Mouse (Mus musculus) ovary, postnatal 10 days (tissue): ENCODE data around the gene Rasa4.
A peak's percentile ranks its signal among the peaks of the same experiment; 100 is the strongest.
"Not testable (repeated sequence)": the region's sequence is repeated elsewhere in the genome, so short reads cannot be mapped to it uniquely, and the experiment has no call there.

Source experiments
- DNase-seq: peaks from one replicate; pipeline ENCODE4 v3.0.0; 2022; ENCODE audit warnings: low spot score

The Rasa4 gene

DNA sequence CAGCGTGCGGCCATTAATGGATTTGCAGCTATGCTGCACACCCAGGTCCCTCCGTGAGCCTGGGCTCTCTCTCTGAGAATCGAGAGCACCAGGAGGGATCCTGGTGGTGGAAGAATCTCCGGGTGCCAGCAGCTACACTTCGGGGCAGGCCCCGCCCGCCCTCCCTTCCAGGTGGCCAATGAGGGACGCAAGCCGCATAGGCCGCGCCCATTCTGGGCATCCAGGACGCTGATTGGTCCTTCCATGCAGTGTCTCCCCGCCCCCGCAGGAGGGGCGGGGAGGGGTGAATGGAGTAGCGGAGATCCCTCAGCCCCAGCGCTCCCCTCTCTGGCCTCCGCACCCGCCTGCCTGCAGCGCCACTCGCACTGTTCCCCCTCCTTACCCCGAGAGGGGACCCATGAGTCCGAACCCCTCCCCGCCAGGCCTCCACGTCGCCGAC is at the start of gene Rasa4:
Rasa4 (plus strand) TSS at position 248 of the 439 bp plus-strand sequence.
- DNase-seq: peak; percentile 53

DNA sequence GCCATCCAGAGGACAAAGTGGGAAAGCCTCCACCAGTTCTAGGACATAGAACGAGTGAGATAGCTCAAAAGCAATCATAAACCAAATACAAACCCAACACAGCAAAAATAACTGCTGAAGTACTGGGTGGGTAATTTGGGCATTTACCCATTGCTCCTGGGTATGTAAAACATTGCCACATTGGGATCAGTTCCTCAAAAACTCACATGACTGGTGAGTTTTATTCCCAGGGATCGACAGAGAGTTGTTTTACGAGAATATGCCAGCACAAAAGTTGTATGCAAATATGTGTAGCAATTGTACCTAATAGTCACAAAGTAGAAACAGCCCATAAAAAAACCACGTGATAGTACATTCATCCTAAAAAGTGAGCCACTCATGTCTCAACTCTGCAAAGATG is 48.8 kb upstream of the Rasa4 start:
- DNase-seq: no peak

DNA sequence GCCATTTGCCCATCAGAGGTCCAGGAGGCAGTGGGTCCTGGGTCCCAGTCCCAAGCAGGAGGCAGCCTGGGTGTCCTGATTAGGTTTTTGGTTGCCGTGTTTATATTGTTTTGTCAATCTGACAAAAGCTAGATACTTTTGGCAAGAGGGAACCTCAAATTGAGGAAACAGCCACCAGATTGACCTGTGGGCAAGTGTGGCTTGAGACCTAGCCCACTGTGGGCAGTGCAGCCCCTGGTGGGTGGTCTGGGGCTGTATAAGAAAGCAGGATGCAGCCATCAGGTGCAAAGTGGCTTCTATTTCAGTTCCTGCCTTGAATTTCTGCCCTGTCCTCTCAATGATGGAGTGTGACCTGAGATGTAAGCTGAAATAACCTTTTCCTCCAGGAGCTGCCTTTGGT is 48.4 kb upstream of the Rasa4 start:
- no peak for DNase-seq

DNA sequence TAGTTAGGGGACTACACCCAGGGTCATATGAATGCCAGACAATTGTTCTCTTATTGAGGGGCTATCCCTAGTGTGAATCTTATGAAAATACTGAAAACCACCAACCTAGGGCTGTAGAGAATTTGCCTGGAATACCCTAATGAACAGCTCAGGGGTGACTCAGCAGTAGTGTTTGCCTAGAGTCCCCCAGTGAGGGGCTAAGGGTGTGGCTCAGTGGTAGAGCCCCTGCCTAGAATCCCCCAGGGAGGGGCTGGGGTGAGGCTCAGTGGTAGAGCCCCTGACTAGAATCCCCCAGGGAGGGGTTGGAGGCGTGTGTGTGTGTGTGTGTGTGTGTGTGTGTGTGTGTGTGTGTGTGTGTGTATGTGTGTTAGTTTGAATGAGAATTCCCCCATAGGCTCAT is 47.0 kb upstream of the Rasa4 start:
- no peak for DNase-seq

DNA sequence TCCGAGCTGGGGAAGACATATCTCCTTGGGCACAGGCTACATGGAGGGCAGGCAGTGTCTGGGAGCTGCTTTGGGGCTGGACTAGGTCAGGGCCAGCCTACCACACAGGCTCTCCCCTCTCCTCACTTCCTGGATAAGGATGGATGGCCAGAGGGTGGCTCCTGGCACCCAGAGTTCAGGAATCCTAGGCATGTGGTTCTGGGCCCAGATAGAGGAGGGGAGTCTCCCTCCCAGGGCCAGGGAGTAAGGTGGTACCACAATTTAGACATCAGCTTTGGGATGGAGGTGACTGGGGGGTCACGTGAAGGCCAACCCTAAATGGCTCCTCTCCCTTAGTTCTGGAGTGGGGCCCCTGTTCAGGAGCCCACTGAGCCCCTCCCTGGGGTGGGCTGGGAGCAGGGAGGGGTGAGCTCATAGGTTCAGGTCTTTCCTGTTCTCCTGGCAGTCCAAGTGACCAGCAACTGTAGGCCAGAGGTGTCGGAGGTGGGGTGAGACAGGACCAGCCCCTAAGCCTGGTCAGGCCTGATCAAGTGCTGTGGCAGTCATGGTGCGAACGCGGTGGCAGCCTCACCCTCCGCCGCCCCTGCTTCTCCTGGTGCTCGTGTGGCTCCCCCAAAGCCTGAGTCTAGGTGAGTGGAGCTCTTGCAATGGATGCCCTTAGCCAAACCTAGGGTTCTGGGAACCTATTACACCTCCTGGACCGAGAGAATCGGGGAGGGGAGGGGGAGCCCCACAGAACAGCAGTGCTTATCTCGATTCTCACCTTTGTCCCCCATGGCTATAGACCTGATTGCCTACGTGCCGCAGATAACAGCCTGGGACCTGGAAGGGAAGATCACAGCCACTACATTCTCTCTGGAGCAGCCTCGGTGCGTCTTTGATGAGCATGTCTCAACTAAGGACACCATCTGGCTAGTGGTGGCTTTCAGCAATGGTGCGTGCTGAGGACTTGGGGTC is 45.2 kb upstream of the Rasa4 start, which contains the start of gene Upk3b:
Upk3b (plus strand) TSS at position 239 of the 957 bp plus-strand sequence.
- no peak for DNase-seq

DNA sequence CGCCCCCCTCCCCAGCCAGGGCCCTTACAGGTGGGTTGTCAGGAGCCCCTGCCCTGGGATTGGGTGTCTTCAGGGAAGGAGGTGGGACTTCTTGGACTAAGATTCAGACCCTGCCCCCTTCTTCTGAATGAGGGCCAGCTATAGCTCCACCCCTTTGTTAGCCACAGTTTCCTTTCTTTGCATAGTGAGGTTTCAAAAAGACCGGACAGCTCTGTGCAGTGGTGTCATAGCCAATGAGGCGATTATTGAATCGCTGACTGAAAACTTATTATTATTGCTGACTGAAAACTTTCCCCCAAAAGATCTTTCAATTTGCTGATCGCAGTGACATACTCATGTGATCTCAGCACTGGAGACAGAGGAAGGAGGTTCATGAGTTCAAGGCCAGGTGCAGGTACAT is 43.5 kb upstream of the Rasa4 start:
- DNase-seq: no peak

DNA sequence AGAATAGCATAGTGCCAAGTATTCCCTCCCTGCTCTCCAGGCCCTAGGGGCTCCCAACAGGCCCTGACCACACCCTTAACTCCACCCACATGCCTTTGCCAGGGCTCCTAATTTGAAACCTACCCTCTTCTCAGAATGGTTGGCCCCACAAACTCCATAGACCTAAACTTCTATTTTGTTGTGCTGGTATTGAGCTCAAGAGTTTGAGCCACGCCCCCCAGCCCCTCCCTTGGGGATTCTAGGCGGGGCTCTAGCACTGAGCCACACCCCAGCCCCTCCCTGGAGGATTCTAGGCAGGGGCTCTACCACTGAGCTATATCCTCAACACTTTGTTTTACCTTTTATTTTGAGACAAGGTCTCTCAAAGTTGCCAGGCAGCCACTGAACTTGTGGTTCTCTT is 42.5 kb upstream of the Rasa4 start:
- DNase-seq: no peak

DNA sequence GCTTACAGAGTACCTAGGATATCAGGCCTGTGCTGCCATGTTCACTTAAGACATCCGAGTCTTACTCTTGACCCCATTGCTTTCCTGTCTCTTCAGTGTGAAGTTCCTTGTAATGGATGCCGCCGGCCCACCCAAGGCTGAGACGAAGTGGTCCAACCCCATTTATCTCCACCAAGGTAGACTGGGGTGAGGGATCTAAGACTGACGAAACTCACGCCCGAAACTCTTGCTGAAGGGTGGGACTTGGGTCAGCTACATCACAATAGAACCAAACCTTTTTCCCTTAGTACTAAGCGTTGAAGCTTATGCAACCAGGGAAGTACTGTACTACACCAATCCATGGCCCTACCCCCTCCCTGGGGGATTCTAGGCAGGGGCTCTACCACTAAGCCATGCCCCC is 42.0 kb upstream of the Rasa4 start:
- DNase-seq: no peak

DNA sequence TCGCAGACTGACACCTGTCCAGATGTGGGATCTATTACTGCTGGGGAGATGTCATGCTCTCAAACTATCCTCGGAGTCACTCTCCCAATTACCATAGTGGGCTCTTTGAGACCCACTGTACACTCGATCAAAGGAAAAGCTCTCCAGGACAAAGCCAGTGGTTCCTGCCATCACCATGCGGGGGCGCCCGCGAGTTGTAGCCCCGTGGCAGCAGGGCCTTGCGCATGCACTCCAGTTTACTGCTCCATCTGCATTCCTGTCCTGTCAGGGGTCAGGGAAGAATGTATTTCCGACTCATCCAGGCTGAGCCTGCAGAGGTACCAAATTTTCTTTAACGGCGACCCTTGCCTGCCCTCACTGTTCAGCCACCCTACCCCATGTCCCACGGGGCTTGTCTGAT is 38.9 kb upstream of the Rasa4 start:
- DNase-seq: no peak

DNA sequence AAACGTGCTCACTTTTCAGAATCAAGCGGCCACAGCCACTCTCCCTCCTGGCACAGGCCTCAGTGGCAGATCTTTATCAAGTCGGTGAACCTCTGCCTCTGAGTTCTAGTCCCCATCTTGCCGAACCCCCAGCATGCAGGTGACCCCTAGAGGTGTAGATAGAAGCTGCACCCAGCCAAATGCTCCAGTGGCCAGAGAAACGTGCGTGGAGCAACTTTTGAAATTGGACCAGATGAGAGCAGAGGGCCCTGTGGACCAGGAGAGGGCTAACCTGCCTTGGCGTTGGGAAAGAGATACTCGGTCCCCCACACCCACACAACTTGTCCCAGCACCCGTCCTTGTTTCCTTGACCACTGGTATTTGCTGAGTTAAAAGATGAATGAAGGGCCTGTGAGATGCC is 38.3 kb upstream of the Rasa4 start:
- no peak for DNase-seq

DNA sequence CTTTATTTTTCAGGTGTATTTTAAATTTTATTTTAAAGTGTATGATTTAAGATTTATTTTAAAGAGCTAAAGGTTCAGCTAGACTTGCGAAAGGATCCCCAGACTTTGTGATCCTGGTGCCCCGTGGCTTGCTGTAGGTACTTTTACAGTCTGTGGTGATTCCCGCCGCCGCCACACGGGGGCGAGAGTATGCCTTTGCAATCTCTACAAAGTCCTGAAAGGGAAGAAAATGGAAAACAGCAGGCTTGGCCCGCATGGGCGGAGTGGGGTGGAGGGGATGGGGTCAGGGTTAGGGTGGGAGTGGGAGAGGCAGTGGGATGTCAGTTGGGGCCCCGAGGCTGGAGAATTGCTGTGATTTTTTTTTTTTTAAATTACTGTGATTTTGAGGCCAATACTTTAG is 37.7 kb upstream of the Rasa4 start:
- peak; percentile 86 for DNase-seq

DNA sequence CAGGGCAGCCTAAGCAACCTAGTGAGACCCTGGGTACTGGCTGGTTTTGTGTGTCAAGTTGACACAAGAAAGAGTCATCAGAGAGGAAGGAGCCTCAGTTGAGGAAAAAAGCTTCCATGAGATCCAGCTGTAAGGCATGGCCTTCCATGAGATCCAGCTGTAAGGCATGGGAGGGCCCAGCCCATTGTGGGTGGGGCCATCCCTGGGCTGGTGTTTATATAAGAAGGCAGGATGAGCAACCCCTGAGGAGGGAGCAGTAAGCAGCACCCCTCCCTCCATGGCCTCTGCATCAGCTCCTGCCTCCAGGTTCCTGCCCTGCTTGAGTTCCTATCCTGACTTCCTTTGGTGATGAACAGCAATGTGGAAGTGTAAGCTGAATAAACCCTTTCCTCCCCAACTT is 35.2 kb upstream of the Rasa4 start:
- not testable (repeated sequence) for DNase-seq

DNA sequence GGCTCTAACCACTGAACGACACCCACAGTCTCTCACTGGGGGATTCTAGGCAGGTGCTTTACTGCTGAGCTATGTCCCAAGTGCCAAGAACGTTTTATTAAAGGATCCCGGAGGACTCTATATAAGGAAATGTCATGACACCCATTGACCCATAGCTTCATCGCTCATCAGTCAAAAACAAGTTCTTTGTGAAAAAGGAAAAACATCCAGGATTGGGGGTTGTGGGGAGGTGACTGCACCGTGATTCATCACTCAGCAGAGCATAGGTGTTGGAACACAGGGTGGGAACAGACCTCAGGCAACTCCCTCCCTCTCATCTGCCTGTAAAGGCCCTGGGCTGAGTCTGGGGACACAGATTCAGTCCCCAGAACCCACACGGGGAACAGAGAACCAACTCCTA is 33.8 kb upstream of the Rasa4 start:
- no peak for DNase-seq

DNA sequence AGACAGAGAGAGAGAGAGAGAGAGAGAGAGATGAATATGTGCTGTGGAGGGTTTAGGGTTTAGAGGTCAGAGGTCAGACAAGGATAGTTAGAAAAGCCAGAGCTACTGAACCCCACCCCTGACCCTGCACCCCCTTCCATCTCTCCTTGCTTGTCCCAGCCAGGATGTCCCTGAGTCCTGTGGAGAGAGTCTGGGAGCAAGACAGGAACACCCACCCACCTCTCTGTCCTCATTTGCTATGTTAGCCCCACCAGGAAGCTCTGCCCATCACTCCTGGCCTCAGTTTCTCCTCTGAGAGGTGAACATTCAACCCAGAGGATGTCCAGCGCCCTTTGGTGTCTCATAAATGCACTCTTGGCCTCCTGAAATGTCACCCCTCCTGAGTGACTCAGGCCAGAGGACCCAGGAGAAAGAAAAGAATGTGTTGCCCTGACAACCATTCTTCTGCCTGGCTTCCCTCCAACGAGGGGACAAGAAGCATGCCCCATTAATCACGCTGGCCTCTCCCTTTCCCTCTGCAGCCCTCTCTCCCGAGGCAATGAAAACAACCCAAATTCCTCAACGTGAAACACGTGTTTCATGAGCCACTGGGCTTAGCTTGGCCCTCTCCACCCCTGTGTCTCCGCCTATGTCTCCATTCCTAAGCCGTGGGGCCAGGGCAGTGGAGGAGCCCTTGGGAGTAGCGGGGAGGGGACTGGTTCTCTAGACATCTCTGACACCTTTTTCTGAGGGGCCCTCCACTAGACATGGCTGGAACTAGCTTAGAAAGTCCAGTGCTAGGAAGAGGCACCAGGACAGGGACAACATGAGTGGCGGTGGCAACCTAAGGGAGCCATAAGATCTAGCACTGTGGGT is 32.3 kb upstream of the Rasa4 start:
- no peak for DNase-seq

DNA sequence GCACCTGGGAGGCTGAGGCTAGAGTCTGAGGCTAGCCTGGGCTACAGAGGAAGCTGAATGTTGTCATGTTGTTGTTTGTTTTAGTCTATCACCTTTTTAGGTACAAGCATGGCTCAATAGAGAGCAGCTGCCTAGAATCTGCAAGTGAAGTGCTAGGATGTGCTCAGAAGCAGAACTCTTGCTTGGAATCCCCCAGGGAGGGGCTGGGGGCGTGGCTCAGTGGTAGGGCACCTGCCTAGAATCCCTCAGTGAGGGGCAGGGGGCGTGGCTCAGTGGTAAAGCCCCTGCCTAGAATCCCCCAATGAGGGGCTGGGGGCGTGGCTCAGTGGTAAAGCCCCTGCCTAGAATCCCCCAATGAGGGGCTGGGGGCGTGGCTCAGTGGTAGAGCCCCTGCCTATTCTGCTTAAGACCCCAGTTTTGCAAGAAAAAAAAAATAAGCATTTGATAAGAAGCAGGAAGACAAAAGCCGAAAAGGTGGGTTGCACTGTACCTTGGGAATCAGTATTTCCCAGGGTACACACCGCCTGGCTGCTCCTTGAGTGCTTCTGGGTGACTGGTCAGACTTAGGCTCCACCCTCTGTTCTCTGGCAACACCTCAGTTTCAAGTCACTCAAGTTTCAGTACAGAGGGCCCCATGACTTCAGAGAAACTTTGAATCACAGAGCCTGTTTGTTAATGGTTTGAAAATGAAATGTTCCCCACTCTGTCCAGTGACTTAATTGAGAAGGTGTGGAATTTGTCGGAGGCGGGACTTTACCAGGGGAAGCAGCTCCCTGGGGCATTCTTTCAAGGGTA is 30.7 kb upstream of the Rasa4 start:
- no peak for DNase-seq

DNA sequence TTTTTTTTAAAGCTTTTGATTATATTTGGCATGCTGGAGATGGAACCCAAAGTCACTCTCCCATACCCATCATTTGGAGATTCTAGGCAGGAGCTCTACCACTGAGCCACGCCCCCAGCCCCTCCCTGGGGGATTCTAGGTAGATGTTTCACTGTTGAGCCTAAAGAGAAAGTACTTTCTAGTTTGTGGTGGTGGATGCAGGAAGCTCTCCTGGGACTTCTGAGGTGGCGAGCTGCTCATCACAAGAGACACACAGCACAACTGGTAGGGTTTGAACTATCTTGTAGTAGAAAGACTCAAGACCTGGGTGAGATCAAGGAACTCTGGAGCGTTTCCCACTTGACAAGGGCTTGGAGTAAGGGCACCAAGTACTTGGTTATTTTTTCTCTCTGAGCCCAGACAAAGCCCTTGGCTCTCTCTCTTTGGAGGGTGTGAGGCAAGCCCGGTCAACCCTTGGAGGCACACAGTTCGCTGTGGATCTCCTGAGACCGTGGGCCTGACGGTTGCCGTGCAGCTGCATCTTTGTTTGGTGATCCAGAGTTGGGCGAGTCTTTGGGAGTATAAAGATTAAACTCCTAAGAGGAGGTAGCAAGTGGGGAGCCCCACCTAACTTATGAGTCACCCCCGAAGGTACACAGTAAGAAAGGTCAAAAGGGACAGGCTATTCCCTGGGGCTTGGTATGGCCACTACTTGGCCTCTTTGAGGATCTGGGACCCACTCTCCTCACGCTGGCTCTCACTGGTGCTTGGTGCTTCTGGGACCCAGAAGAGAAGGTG is 29.2 kb upstream of the Rasa4 start, which contains the start of gene Upk3bl:
Upk3bl (plus strand) TSS at position 192 of the 777 bp plus-strand sequence.
- no peak for DNase-seq

DNA sequence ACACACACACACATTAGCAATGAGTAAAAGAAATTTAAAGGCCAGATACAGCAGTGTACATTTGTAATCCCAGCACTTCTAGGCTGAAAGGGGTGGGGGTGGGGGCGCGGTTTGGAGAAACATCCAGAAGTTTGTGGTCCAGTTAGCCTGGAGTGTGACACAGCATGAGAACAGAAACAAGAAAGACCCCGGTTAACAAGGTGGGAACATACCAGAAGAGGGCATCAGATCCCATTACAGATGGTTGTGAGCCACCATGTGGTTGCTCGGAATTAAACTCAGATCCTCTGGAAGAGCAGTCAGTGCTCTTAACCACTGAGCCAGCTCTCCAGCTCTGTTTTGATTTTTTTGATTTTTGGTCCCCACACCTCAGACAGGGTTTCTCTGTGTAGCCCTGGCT is 27.7 kb upstream of the Rasa4 start:
- DNase-seq: no peak

DNA sequence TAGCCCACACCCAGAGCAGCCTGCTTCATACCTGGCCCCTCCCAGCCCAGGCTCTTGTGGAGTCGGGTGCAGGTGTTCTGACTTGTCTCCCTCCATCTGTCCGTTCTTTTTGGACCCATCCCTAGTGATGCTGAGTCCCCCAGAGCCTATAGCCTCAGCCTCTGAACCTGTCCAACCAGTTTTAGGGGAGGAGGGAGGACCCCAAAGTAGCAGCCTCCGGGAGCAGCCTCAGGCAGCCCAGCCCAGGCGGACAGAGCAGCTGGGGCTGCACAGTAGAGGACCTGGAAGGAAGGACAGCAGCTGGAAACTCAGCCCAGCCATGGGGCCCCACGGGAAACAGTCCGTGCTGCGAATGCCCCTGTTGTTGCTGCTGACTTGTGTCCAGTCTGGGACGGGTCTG is 26.6 kb upstream of the Rasa4 start:
- DNase-seq: no peak

DNA sequence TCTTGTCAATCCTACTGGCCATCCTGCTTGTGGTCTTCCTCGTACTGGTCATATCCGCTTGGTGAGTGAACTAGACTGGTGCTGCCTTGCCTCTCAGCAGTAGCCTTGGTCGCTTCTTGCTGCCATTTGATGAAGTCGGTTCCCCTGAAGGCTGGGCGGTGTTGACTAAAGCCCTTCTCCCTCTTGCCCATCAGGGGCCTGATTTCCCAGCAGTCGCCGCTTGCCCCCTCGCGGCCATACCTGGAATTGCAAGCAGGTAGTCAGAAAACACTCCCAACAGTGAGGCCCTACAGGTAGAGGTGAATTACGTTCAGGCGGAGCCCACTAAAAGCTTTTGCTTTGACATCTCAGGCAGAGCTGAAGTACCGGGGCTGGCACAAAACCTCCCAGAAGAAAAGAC is 22.1 kb upstream of the Rasa4 start:
- peak; percentile 81 for DNase-seq

DNA sequence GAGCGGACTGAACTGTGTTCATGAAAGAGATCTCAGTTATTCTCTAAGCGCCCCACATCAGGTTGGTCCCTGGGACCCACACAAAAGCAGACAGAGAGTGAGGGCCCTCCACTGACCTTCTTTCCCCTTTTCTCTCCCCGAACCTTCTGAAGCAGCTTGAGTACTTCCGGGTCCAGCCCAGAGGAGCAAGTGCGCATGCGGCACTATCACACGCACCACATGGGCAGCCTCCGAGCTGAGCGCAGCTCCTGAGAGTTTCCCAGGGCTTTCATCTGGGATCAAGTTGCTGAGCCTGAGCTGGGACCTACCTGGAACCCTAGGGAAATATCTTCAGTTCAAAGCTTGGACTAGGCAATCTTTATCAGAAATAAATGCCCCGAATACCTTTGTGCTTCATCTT is 19.8 kb upstream of the Rasa4 start:
- no peak for DNase-seq
